Mouse (Mus musculus) hindbrain, embryonic 15.5 days (tissue): ENCODE data around the gene Arfgap1. TPM values are rescaled to one million over a fixed set of nuclear protein-coding genes. Genes with fewer than 3 reads are reported as not detected.

Experiments used
- ATAC-seq: fragments of 200-750 bp; cut with Nextera tagmentation; 2 replicates; pipeline ENCODE4 v1.8.0; 2017; ENCODE audit warnings: low read depth, moderate number of reproducible peaks, moderate TSS enrichment; ENCODE audit not compliant: low FRiP score
- H3K27ac ChIP-seq: fragments of 300-500 bp; sonication (generic); replicated peaks from 2 replicates; pipeline ENCODE4 v1.5.1; 2015; ENCODE audit warnings: mild to moderate bottlenecking, inconsistent platforms
- H3K27me3 ChIP-seq: fragments of 300-500 bp; sonication (generic); 2 replicates; pipeline ENCODE4 v1.6.1; 2015; ENCODE audit warnings: control low read depth, inconsistent platforms
- H3K36me3 ChIP-seq: fragments of 300-500 bp; sonication (generic); 2 replicates; pipeline ENCODE4 v1.6.1; 2015; ENCODE audit warnings: control low read depth, inconsistent platforms
- H3K4me1 ChIP-seq: fragments of 300-500 bp; sonication (generic); replicated peaks from 2 replicates; pipeline ENCODE4 v1.6.1; 2015; ENCODE audit warnings: control low read depth, inconsistent platforms
- H3K4me2 ChIP-seq: fragments of 300-500 bp; sonication (generic); 2 replicates; pipeline ENCODE4 v1.6.1; 2015; ENCODE audit warnings: moderate library complexity, mild to moderate bottlenecking, inconsistent platforms
- H3K4me3 ChIP-seq: fragments of 300-500 bp; sonication (generic); 2 replicates; pipeline ENCODE4 v1.5.1; 2015; ENCODE audit warnings: mild to moderate bottlenecking, inconsistent platforms
- H3K9ac ChIP-seq: fragments of 300-500 bp; sonication (generic); 2 replicates; pipeline ENCODE4 v1.6.1; 2015; ENCODE audit warnings: inconsistent platforms
- H3K9me3 ChIP-seq: fragments of 300-500 bp; sonication (generic); 2 replicates; pipeline ENCODE4 v1.6.1; 2016; ENCODE audit warnings: control low read depth, inconsistent platforms
- WGBS: fragments of 180-500 bp; shearing (Covaris S2); methylation state at CpG from one replicate; pipeline ENCODE4 v1.1.7; 2015; 5-methylcytosine and 5-hydroxymethylcytosine counted together
- polyA plus RNA-seq: library from polyadenylated mRNA; unstranded; fragments of >200 nt; fragmentation: Nextera tagmentation; extraction: Ambion mirVana; gene quantifications from 2 replicates; pipeline ENCODE4 v1.2.1, GENCODE M21; 2015

The Arfgap1 gene
- polyA plus RNA-seq = 114 and 119 TPM in 2 replicates

DNA sequence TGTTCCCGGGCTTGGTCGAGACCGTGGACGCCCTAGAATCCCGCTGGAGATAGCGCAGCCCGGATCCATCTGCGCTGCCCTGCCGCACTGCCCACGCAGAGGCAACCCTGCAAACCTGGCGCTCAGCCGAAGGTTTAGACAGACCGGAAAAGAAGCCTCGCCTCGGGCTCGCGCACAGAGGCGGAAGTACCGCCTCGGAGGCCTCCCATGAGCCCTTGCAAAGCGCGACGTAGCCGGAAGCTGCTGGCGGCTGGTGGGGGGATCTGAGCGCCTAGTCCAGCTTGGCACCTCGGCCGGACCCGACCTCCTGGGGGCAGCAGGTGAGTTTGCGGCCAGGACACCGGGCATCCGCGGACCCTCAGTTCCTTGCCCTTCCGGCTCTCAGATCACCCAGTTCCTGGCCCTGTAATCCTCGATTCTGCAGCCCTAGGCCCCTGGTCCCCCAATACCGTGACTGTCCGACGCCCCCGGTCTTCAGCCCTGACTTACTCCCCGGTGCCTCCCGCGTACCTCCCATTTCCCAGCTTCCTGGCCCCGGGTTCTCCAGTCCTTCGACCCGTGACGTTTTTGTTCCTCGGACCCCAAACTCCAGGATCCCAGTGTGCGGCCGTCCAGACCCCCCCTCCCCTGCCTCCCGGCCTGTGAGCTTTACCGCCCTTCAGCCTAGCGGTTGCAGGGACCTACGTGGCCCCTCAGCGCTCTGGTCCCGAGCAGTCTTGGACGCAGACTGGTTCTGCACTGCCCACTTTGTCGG, at the start of gene Arfgap1:
TSS of gene Arfgap1 (plus strand) at position 216 of the 754 bp plus-strand sequence.
- Histone ChIP-seq H3K9ac (peak within 1 kb of the TSS; percentile 95), H3K27me3 (no peaks in the 10 kb centered on the region), H3K4me1 (peaks cover 26% of the 10 kb centered on the region), H3K4me3 (peak within 1 kb of the TSS; percentile 91), H3K9me3 (no peaks in the 10 kb centered on the region), H3K36me3 (peaks cover 19% of the 10 kb centered on the region), H3K27ac (peak within 1 kb of the TSS; percentile 90), H3K4me2 (peak within 1 kb of the TSS; percentile 74)
- ATAC-seq = peak; percentile 93
- WGBS = under 1% methylated on average over 57 of the region's 57 CpGs

DNA sequence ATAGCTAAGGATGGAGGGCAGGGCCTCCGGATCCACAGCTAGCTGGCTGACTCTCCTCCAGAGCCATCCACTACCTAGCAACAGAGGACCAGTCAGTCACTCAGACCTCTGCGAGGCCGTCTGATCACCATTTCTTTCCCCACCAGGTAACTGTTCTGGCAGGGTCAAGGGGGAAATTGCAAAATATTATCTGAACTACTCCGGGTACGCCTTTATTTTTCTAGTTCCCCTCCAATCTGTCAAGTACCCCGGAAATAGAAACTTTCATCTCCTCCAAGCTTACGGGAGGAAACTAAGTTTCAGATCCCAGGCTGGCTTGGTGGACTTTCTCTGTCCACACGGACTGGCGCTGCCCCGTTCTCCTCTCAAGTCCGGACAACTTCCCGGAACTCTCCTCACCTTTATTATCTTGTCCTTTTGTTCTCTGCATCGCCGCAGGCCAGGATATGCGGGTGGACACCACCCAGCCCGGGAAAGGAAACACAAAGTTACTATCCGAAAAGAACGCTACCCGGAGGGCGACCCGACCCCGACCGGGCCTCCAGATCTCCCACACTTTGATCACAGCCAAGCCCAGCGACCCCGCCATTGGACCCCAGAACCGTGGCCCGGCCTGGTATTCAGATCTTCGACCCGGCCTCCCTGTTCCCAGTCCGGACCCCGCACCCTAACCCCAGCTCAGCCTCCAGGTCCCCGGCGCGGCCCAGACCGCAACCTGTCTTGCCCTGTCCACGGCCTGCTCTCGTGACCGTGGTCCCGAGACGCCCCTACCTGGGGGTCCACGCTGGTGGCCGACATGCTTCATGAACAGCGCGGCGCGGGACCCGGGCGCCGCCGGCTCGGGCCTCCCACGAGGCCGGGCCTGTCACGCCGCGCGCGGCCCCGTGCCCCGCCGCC, 46.9 kb upstream of the Arfgap1 start:
- no peak; the same call in 1 of the 2 replicates for ATAC-seq
- Histone ChIP-seq H3K9ac (peak overlapping the region; percentile 98), H3K4me1 (peaks cover 30% of the 10 kb centered on the region), H3K4me2 (peak overlapping the region; percentile 96), H3K36me3 (peaks cover 13% of the 10 kb centered on the region), H3K9me3 (no peaks in the 10 kb centered on the region), H3K4me3 (peak overlapping the region; percentile 93), H3K27me3 (no peaks in the 10 kb centered on the region), H3K27ac (peak overlapping the region; percentile 69)
- WGBS = under 1% methylated on average over 61 of the region's 61 CpGs

GRCm38 (mm10) chr2:180920810-180921400, 46.1 kb upstream of the Arfgap1 start, which contains the start of gene Ythdf1:
Gene Ythdf1, minus strand, starts transcription at chr2:180920949.
- peak within 1 kb of the TSS; percentile 98 for H3K9ac ChIP-seq
- H3K4me1 ChIP-seq = peaks cover 30% of the 10 kb centered on the region
- peak within 1 kb of the TSS; percentile 96 for H3K4me2 ChIP-seq
- H3K36me3 ChIP-seq = peaks cover 13% of the 10 kb centered on the region
- no peaks in the 10 kb centered on the region for H3K27me3 ChIP-seq
- under 1% methylated on average over 55 of the region's 56 CpGs for WGBS
- peak within 1 kb of the TSS; percentile 93 for H3K4me3 ChIP-seq
- peak; percentile 96 for ATAC-seq
- H3K27ac ChIP-seq = peak within 1 kb of the TSS; percentile 69
- no peaks in the 10 kb centered on the region for H3K9me3 ChIP-seq

DNA sequence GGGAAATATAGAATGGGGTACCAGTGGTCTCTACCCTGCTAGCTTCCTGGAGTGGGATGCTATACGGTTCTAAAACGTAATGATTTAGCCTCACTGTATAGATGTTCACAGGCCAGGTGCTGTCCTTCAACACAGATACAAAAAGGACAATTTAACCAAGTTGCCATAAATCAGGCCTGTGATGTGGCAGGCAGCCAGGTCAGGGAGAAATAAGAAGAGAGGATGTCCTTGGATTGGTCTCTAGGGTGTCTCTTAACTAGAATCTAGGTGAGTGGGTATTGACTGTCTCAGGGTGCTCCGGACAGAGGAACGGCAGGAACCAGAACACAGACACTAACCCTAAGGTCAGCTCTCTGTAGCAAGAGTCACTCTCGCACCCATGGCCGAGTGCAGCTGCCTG, 44.3 kb upstream of the Arfgap1 start:
- peaks cover 22% of the 10 kb centered on the region for H3K4me1 ChIP-seq
- ATAC-seq = no peak
- no peaks in the 10 kb centered on the region for H3K27me3 ChIP-seq
- H3K36me3 ChIP-seq = peaks cover 7% of the 10 kb centered on the region
- no peak overlapping the region for H3K4me3 ChIP-seq
- no peaks in the 10 kb centered on the region for H3K9me3 ChIP-seq
- no peak overlapping the region for H3K27ac ChIP-seq
- no peak overlapping the region for H3K4me2 ChIP-seq
- no peak overlapping the region for H3K9ac ChIP-seq
- 94% methylated on average over 6 of the region's 6 CpGs for WGBS

DNA sequence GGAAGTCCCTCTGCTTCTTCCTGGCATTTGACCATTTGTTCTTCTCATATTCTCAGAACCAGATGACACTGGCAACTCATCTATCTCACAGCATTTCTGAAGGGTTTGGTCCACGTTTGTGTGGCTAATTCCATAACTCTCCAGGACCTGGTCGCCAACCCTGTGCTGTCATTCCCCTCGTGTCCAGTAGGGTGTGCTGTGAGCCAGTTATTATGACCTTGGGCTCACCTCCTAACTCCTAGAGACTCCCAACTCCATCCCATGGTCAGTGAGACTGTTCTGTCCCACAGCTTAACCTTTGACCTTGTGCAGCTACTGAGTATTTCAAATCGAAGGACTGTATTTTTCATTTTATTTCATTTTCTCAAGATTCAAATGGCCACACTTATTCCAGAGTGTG, 41.8 kb upstream of the Arfgap1 start:
- Histone ChIP-seq H3K4me3 (no peak overlapping the region), H3K9me3 (no peaks in the 10 kb centered on the region), H3K27ac (no peak overlapping the region), H3K4me2 (no peak overlapping the region), H3K9ac (no peak overlapping the region), H3K36me3 (no peaks in the 10 kb centered on the region), H3K27me3 (no peaks in the 10 kb centered on the region), H3K4me1 (peaks cover 5% of the 10 kb centered on the region; the same call in 1 of the 2 replicates)
- WGBS = 7% methylated on average over 4 of the region's 4 CpGs
- ATAC-seq = no peak

DNA sequence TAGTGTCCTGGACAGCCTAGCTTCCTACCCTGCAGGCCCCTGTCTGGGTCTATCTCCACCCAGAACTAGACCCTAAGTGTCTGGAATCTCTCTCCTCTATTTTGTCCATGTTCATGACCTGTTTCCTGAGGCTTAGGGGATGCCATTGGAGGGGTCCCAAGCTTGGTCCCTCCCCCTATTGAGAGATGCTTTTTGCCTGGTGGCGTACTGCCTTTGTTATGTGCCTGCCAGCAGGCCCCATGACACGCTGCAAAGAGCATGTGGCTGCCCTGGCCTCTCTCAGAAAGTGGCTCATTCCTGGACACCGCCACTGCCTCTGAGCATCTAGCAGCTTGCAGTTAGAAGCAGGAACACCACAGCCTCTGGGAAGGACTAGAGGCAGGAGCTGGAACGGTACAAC, 38.3 kb upstream of the Arfgap1 start, which contains the start of gene Birc7:
TSS of gene Birc7 (plus strand) at position 301 of the 400 bp plus-strand sequence.
- Histone ChIP-seq H3K9ac (no peak within 1 kb of the TSS), H3K27ac (no peak within 1 kb of the TSS), H3K4me2 (no peak within 1 kb of the TSS), H3K27me3 (no peaks in the 10 kb centered on the region), H3K4me3 (no peak within 1 kb of the TSS), H3K4me1 (no peaks in the 10 kb centered on the region), H3K9me3 (no peaks in the 10 kb centered on the region), H3K36me3 (no peaks in the 10 kb centered on the region)
- ATAC-seq = no peak
- 32% methylated on average over 4 of the region's 4 CpGs for WGBS

GRCm38 (mm10) chr2:180932418-180932817, 34.6 kb upstream of the Arfgap1 start:
- Histone ChIP-seq H3K4me3 (no peak overlapping the region), H3K9ac (no peak overlapping the region), H3K9me3 (no peaks in the 10 kb centered on the region), H3K36me3 (no peaks in the 10 kb centered on the region), H3K4me1 (no peaks in the 10 kb centered on the region), H3K4me2 (no peak overlapping the region), H3K27me3 (no peaks in the 10 kb centered on the region), H3K27ac (no peak overlapping the region)
- no peak for ATAC-seq
- 74% methylated on average over 1 of the region's 1 CpGs for WGBS

GRCm38 (mm10) chr2:180940187-180940586, 26.8 kb upstream of the Arfgap1 start:
- no peaks in the 10 kb centered on the region for H3K9me3 ChIP-seq
- no peak overlapping the region for H3K9ac ChIP-seq
- no peaks in the 10 kb centered on the region for H3K27me3 ChIP-seq
- H3K27ac ChIP-seq = no peak overlapping the region
- no peak for ATAC-seq
- no peak overlapping the region for H3K4me3 ChIP-seq
- H3K4me2 ChIP-seq = no peak overlapping the region
- H3K4me1 ChIP-seq = no peaks in the 10 kb centered on the region
- H3K36me3 ChIP-seq = peaks cover 3% of the 10 kb centered on the region; the same call in 1 of the 2 replicates

DNA sequence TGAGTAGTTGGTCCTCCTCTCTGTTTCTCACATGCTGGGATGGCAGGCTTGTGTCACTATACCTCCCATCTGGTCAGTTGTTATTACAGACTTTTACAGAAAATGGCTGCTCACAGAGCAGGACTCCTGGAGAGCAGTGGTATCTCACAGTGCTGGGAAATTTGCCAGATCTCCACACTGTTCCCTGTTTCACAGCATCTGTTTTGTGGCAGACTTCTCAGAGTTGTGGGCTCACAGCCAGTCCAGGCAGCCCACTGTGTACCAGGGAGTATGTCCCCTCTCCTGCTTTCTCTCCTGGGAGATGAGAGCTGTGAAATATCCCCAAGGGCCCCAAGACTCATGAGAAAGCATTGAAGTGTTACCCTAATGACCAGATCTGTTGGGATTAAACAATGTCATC, 25.2 kb upstream of the Arfgap1 start:
- Histone ChIP-seq H3K9me3 (no peaks in the 10 kb centered on the region), H3K36me3 (peaks cover 3% of the 10 kb centered on the region; the same call in 1 of the 2 replicates), H3K4me3 (no peak overlapping the region), H3K27ac (peak overlapping the region; percentile 31; the same call in 1 of the 2 replicates), H3K4me2 (no peak overlapping the region), H3K27me3 (no peaks in the 10 kb centered on the region), H3K9ac (no peak overlapping the region), H3K4me1 (no peaks in the 10 kb centered on the region)
- no peak for ATAC-seq

DNA sequence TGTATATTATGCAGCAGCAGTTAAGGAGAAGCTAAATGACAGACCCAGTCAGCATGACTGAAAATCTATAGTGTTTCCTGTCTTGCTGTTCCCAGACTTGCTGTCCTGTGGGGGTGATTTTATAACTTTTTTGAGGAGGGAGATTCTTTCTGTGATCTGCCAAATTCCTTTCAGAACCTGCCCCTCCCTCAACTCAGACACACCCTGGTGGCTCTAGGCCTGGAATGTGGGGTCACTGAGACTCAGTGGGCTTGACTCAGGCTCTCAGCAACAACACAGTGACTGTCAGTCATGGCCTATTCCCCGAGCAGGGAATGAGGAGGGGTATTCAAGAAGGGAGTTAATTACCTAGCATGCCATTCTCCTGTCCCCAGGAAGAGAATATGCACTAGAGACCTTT, 17.1 kb upstream of the Arfgap1 start:
- Histone ChIP-seq H3K9me3 (no peaks in the 10 kb centered on the region), H3K4me2 (no peak overlapping the region), H3K4me1 (peaks cover 32% of the 10 kb centered on the region), H3K36me3 (no peaks in the 10 kb centered on the region), H3K4me3 (no peak overlapping the region), H3K27me3 (no peaks in the 10 kb centered on the region), H3K9ac (no peak overlapping the region), H3K27ac (no peak overlapping the region)
- ATAC-seq = no peak
- WGBS = 13% methylated on average over 1 of the region's 1 CpGs

- H3K9me3 ChIP-seq = no peaks in the 10 kb centered on the region
- peak overlapping the region; percentile 83 for H3K27ac ChIP-seq
- no peaks in the 10 kb centered on the region for H3K36me3 ChIP-seq
- ATAC-seq = peak; percentile 74
- peaks cover 35% of the 10 kb centered on the region for H3K4me1 ChIP-seq
- H3K27me3 ChIP-seq = no peaks in the 10 kb centered on the region
- H3K9ac ChIP-seq = 0 out of 2 replicates have a peak overlapping the region, but pooled peaks have one; percentile 61
- H3K4me2 ChIP-seq = peak overlapping the region; percentile 70
- WGBS = 4% methylated on average over 9 of the region's 9 CpGs
- peak overlapping the region; percentile 57 for H3K4me3 ChIP-seq
Measured at GRCm38 (mm10) chr2:180952731-180953171, 14.3 kb upstream of the Arfgap1 start.
